Mouse (Mus musculus) neural tube, embryonic 13.5 days (tissue): ENCODE measurements at regions not wholly inside any gene's neighbourhood (a gene's known extent, or its start where the extent isn't known, plus 50 kb on each side); places are given as distances from the start of the nearest gene placed in this dataset.

ENCODE experiments used
- ATAC-seq: fragments of 200-750 bp; cut with Nextera tagmentation; 2 replicates; pipeline ENCODE4 v1.8.0; 2017; ENCODE audit warnings: low read depth, mild to moderate bottlenecking, moderate TSS enrichment, moderate library complexity
- H3K27ac ChIP-seq: fragments of 300-500 bp; sonication (generic); replicated peaks from 2 replicates; pipeline ENCODE4 v1.5.1; 2015; ENCODE audit warnings: moderate library complexity, mild to moderate bottlenecking, inconsistent platforms
- H3K27me3 ChIP-seq: fragments of 300-500 bp; sonication (generic); 2 replicates; pipeline ENCODE4 v1.6.1; 2015; ENCODE audit warnings: mild to moderate bottlenecking, inconsistent platforms
- H3K36me3 ChIP-seq: fragments of 300-500 bp; sonication (generic); 2 replicates; pipeline ENCODE4 v1.6.1; 2015; ENCODE audit warnings: mild to moderate bottlenecking, inconsistent platforms
- H3K4me1 ChIP-seq: fragments of 300-500 bp; sonication (generic); replicated peaks from 2 replicates; pipeline ENCODE4 v1.6.1; 2015; ENCODE audit warnings: inconsistent platforms
- H3K4me2 ChIP-seq: fragments of 300-500 bp; sonication (generic); 2 replicates; pipeline ENCODE4 v1.6.1; 2015; ENCODE audit warnings: inconsistent platforms, mild to moderate bottlenecking, moderate library complexity
- H3K4me3 ChIP-seq: fragments of 300-500 bp; sonication (generic); 2 replicates; pipeline ENCODE4 v1.5.1; 2015; ENCODE audit warnings: mild to moderate bottlenecking, inconsistent platforms
- H3K9ac ChIP-seq: fragments of 300-500 bp; sonication (generic); 2 replicates; pipeline ENCODE4 v1.6.1; 2015; ENCODE audit warnings: moderate library complexity, mild to moderate bottlenecking, inconsistent platforms
- H3K9me3 ChIP-seq: fragments of 300-500 bp; sonication (generic); 2 replicates; pipeline ENCODE4 v1.6.1; 2016; ENCODE audit warnings: inconsistent platforms
- WGBS: fragments of 180-500 bp; shearing (Covaris S2); methylation state at CpG from one replicate; pipeline ENCODE4 v1.1.7; 2015; 5-methylcytosine and 5-hydroxymethylcytosine counted together

DNA sequence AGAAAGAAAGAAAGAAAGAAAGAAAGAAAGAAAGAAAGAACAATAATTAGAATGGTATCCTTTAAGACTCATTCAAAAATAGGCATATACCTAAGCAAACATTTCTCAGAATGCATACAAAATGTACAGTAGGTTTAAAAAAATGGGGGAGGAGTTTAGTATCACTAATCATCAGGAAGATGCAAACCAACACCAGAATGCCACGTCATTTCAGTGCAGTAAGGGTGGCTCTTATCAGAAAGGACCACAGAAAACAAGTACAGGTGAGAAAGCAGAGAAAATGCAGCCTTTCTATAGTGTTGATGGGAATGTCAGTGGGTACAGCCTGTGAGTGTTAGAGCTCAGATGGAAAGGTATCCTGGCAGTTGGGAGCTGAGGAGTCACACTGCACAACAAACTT is 55.6 kb upstream of the Gm47985 start:
- H3K9ac ChIP-seq = no peak overlapping the region
- no peaks in the 10 kb centered on the region for H3K9me3 ChIP-seq
- no peaks in the 10 kb centered on the region for H3K36me3 ChIP-seq
- 69% methylated on average over 1 of the region's 1 CpGs for WGBS
- no peak overlapping the region for H3K27ac ChIP-seq
- no peak for ATAC-seq
- no peak overlapping the region for H3K4me2 ChIP-seq
- no peaks in the 10 kb centered on the region for H3K4me1 ChIP-seq
- no peak overlapping the region for H3K4me3 ChIP-seq
- no peaks in the 10 kb centered on the region for H3K27me3 ChIP-seq

DNA sequence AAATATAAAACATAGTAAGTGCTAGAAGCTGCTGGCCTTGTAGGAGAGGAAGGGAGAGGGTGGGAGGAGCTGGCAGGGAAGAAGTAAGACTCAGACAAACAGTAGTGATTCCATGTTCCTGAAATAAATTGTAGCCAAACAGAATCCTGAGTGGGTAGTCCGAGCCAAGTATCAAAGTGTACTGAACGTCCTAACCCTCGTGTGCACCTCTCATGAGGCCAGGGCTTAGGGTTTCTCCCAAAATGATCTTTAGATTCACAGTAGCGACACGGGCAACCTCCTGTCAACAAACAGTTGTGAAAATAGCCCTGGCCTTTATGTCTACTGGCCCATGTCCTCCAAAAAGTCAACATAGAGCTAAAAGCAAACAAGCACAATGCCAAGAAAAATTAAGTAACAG is 54.3 kb upstream of the Gm47985 start:
- Histone ChIP-seq H3K4me1 (no peaks in the 10 kb centered on the region), H3K9me3 (no peaks in the 10 kb centered on the region), H3K4me2 (no peak overlapping the region), H3K4me3 (no peak overlapping the region), H3K36me3 (no peaks in the 10 kb centered on the region), H3K27me3 (no peaks in the 10 kb centered on the region), H3K9ac (no peak overlapping the region), H3K27ac (no peak overlapping the region)
- 76% methylated on average over 5 of the region's 5 CpGs for WGBS
- no peak for ATAC-seq

DNA sequence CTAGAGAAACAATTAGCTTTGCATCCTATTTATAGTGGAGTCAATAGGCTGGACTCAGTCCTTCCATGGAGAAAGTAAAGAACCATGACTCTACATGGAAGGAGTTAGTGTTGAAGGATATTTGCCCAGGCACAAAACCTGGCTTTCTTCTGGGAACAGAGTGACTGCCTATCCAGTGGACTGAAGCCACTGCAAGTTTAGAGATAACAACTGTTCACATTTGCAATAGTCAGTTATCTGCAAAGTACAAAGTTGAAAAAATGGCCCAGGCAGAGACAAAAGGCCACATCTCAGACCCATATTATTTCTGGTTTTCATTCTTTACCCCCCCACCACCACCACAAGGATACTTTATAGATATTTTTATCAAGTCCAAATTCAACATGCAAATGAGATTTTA is 53.4 kb upstream of the Gm47985 start:
- Histone ChIP-seq H3K4me2 (no peak overlapping the region), H3K36me3 (no peaks in the 10 kb centered on the region), H3K9ac (no peak overlapping the region), H3K4me1 (no peaks in the 10 kb centered on the region), H3K9me3 (no peaks in the 10 kb centered on the region), H3K4me3 (no peak overlapping the region), H3K27ac (no peak overlapping the region), H3K27me3 (no peaks in the 10 kb centered on the region)
- ATAC-seq = no peak

DNA sequence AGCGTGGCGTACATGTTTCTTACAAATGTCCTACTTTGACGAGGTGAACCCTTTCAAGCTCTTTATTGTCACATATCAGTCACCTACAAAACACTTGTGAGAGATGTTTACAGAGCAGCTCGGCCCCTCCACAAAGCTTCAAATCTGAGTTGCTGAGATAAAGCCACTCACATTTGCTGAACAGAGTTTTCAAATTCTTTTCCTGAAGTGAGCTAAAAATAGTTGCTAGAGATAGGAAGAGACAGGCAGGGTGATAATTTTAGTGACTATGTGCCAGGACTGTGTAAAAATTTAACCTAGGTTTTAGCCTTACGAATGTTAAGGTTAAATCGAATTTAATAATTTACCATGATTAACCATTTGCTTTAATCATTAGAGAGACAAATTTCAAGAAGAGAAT is 52.3 kb upstream of the Gm47985 start:
- Histone ChIP-seq H3K9ac (no peak overlapping the region), H3K4me1 (no peaks in the 10 kb centered on the region), H3K4me3 (no peak overlapping the region), H3K9me3 (no peaks in the 10 kb centered on the region), H3K27ac (no peak overlapping the region), H3K36me3 (no peaks in the 10 kb centered on the region), H3K4me2 (no peak overlapping the region), H3K27me3 (no peaks in the 10 kb centered on the region)
- no peak for ATAC-seq
- WGBS = 85% methylated on average over 6 of the region's 6 CpGs

DNA sequence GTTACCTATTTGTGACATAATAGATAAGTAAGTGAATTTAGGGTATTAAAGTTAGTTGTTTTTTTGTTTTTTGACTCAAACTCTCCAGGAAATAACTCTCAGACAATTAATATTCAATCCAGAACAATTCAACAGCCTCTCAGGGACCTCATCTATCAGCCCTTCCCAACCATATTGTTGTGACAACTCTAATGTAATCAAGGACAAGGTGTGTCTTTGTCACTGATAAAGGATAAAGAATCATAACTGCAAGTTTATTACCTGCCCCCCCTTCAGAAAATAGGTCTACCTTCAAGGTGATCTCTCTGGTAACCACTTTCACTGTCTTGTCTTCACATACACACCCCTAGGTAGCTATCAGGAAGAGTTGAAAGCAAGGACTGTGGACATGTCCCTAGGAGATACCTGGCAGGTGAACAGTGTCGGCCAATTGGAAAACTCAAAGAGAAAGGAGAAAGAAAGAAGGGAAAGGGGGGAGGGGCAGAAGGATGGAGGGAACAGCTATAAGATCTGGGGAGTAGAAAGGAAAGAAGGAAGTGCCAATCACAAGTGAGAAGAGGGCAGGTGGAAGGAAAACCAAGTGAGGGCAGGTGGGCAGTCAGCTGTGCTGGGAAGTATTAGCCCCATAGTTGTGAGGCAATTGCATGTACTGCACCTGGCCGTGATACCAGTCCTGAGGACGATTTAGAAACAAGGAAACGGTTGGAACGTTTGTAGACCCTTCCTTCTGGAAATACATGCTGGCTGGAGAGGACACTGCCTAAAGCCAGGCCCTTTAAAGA is 51.3 kb upstream of the Gm47985 start:
- no peak overlapping the region for H3K9ac ChIP-seq
- no peak overlapping the region for H3K4me3 ChIP-seq
- no peaks in the 10 kb centered on the region for H3K4me1 ChIP-seq
- no peaks in the 10 kb centered on the region for H3K27me3 ChIP-seq
- 91% methylated on average over 5 of the region's 5 CpGs for WGBS
- H3K36me3 ChIP-seq = no peaks in the 10 kb centered on the region
- ATAC-seq = no peak
- H3K4me2 ChIP-seq = no peak overlapping the region
- H3K27ac ChIP-seq = no peak overlapping the region
- no peaks in the 10 kb centered on the region for H3K9me3 ChIP-seq

DNA sequence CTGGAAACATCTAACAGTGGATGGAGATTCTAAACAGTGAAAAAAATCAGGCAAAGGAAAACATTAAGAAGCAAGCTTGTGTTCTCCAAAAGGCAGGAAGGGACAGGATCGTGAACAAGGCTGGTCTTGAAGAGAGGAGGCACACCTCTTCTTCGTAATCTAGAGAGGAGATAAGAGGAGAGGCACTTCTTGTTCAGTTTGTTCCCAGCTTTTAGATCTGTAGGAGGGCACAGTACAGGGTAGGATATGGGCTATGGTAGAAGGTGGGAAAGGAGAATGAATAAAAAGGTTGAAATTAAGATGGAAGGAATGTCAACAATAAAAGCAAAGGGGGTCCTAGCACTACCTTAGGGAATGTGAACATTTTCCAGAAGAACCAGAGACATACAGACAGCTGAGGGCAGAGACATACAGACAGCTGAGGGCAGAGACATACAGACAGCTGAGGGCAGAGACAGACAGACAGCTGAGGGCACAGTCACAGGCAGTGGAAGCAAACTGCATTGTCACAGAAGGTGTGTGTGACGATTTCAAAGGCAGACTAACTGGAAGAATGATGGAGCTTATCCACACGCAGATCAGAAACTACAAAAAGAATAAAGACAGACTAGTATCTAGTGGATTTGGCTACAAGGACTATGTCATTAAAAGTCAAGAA is 50.6 kb upstream of the Gm47985 start:
- Histone ChIP-seq H3K9ac (no peak overlapping the region), H3K9me3 (no peaks in the 10 kb centered on the region), H3K36me3 (no peaks in the 10 kb centered on the region), H3K27ac (no peak overlapping the region), H3K27me3 (no peaks in the 10 kb centered on the region), H3K4me2 (no peak overlapping the region), H3K4me3 (no peak overlapping the region), H3K4me1 (no peaks in the 10 kb centered on the region)
- 86% methylated on average over 4 of the region's 4 CpGs for WGBS
- no peak for ATAC-seq
